Mouse (Mus musculus): ENCODE measurements around the gene Fbxl16. TPM values are rescaled to one million over a fixed set of nuclear protein-coding genes. Genes with fewer than 3 reads are reported as not detected.
A peak's percentile ranks its signal among the peaks of the same experiment; 100 is the strongest.

Fbxl16 gene
- total RNA-seq, 2 experiments from 2014 or later = 20.3 to 61.4 TPM

- DNase-seq (ENCODE audit: low spot score in 2 of 2) = no peak
Observed at GRCm38 (mm10) chr17:25839455-25840235, 30.8 kb downstream of the Fbxl16 start.

DNA sequence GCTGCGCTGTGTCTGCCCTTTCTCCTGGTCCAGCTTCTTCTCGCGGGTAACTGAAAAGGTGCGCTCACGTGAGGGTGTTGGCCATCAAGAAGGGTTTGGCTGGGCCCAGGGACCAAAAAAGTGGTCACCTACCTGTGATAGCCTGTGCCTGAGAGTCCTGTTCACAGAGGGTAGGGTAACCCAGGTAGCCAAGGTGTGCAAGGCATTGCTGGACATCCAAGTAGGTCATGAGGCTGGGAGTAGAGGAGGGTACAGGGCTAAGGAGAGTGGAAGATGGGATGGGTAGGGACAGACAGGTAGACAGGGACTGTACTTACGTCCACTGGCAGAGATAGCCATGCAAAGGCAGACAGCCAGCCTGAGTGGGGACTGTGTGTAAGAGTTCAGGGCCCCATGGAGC lies 31.6 kb downstream of the Fbxl16 start:
- DNase-seq (ENCODE audit: low spot score in 2 of 2) = no peak

- no peak for DNase-seq (ENCODE audit: low spot score in 2 of 2)
Observed at GRCm38 (mm10) chr17:25841117-25841880, 32.4 kb downstream of the Fbxl16 start, which contains the start of gene Gm20683. Gene Gm20683 (minus strand): TSS chr17:25841763.

GRCm38 (mm10) chr17:25842509-25842908 lies 33.6 kb downstream of the Fbxl16 start:
- DNase-seq (ENCODE audit: low spot score in 2 of 2) = no peak

GRCm38 (mm10) chr17:25843122-25843521 lies 34.2 kb downstream of the Fbxl16 start:
- DNase-seq (ENCODE audit: low spot score in 2 of 2) = no peak

- no peak for DNase-seq (ENCODE audit: low spot score in 2 of 2)
Observed at GRCm38 (mm10) chr17:25843636-25844395, 34.9 kb downstream of the Fbxl16 start.

DNA sequence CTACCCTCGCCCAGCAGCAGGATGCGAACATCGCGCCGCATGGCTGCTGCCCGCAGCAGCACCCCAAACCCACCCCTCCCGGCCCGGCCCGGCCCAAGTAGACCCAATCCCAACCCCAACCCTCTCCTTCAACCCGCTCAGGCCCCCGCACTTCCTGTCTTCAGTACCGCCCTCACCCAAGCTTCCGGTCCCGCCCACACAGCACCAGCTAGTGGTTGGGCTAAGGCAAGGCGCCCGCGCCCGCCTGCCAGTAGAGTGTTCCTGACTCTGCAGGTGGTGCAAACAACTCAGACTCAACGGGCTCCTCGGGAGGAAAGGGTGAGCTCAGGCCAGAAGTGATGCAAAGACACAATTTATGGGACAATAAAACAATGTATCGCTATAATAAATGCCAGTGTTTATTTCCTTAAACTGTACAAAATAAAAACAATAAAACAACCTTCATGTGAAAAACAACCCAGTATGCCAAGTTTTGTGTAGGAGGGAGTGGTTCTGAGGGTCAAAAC lies 35.6 kb downstream of the Fbxl16 start, which contains the start of gene Rhot2:
Rhot2 (minus strand) TSS at position 456 of the 506 bp plus-strand sequence.
- peak; percentile 90 to 91 for DNase-seq (ENCODE audit: low spot score in 2 of 2)

- DNase-seq (ENCODE audit: low spot score in 2 of 2) = no peak
Observed at GRCm38 (mm10) chr17:25860229-25860628, 51.3 kb downstream of the Fbxl16 start.

DNA sequence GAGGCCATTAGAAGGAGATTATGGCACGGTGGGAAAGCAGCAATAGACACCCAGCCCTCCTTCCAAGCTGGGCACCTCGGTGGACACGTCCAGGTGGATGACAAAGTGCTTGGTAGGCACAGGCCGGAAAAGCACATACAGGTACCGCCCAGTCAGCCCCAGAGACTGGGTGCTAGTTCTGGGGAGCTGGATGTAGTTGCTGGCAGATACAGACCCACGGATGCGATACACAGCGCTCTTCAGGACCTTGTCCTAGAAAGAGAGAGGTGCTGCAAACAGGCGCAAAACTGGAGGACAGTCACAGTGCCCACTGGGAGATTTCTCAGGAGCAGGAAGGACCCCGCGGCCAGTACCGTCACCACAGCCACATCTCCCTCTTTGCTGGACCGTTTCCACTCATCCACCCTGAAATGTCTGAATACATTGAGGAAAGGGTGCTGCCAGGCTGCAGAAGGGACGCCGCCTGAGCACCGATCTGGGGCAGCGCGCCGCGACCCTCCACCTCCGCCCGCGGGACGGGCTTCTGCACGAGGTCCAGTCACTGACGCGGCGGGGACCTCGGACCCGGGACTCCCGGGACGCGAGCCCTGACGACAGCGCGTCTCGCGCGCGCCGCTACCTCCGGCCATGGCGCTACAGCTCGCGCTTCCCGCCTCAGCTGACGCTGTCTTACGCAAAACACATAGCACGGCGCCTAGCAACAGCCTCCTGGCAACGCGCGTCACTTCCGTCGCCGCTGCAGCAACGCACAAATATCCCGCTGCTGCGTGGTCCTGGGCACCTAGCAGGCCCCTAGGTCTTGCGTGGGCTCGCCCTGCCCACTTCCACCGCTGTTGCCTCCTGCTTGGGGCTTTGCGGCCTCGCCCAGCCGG lies 52.2 kb downstream of the Fbxl16 start, which contains the start of gene Wdr90:
Wdr90 (minus strand) TSS at position 670 of the 872 bp plus-strand sequence.
- peak; percentile 87 for DNase-seq (ENCODE audit: low spot score in 2 of 2)

GRCm38 (mm10) chr17:25861704-25862612 lies 53.1 kb downstream of the Fbxl16 start:
- no peak for DNase-seq (ENCODE audit: low spot score in 2 of 2)

- DNase-seq (ENCODE audit: low spot score in 2 of 2) = no peak
Observed at GRCm38 (mm10) chr17:25863681-25864080, 54.8 kb downstream of the Fbxl16 start.

- DNase-seq (ENCODE audit: low spot score in 2 of 2) = no peak
Observed at GRCm38 (mm10) chr17:25864311-25864710, 55.4 kb downstream of the Fbxl16 start.

DNA sequence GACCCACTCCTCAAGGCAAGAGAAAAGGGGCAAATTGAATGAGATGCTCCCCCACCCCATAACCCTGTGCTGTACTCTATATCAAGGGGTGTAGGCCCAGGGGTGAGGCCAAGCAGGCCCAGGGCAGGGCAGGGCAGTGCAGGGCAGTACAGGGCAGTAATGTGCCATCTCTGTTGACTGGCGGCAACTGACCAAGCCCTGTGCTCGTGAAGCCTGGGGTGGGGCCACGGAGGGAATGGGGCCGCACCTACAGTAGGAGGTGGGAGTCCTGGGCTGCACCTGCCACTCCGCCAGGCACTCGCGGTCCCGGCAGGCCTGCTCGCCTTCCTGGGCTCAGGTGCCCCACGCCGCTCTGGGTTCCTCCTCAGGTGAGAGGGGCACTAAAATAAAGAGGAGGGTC lies 56.4 kb downstream of the Fbxl16 start:
- DNase-seq (ENCODE audit: low spot score in 2 of 2) = no peak

GRCm38 (mm10) chr17:25866172-25866571 lies 57.3 kb downstream of the Fbxl16 start:
- no peak for DNase-seq (ENCODE audit: low spot score in 2 of 2)

- DNase-seq (ENCODE audit: low spot score in 2 of 2) = no peak
Observed at GRCm38 (mm10) chr17:25867509-25867835, 58.6 kb downstream of the Fbxl16 start.

DNA sequence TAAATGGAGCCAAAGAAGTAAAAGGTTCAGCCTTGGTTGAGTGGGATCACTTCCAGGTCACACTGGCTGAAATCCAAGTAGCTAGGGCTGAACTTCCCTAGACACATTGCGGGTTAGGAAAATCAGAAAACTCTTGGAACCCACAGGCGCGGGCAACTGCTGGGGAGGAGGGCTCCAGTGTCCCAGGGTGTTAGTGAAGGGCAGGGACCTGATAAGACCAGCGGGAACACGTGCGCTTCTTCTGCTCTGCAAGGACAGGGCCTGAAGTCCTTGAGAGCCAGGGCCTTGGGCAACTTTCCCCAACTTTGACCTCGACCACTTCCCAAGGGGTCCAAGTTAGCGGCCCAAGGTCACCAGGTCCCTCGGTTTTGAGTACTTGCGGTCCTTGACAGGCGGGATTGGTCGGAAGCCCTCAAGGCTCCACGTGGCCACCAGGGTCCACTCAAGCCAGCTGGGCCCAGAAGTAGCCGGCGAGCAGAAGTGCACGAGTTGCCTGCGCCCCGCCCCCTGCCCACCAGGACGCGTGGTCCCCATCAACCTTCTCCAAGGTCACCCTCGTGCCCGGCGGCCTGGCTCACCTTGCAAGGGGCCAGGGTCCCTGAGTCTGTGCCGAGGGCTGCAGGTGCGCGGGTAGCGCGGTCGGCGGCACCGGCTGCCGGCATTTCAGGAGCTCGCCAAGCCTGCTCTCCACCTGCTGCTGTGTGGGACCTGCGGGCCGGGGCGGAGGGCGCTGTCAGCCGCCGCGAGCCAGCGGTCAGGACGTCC lies 59.1 kb downstream of the Fbxl16 start:
- DNase-seq (ENCODE audit: low spot score in 2 of 2) = peak; percentile 61 to 75

GRCm38 (mm10) chr17:25868601-25869191 lies 59.8 kb downstream of the Fbxl16 start, which contains the start of gene Mcrip2:
Gene Mcrip2 (minus strand): TSS chr17:25868764.
- peak; percentile 85 for DNase-seq (ENCODE audit: low spot score in 2 of 2)

- no peak for DNase-seq (ENCODE audit: low spot score in 2 of 2)
Observed at GRCm38 (mm10) chr17:25869498-25869897, 60.6 kb downstream of the Fbxl16 start.
